In the genomic region with DNA sequence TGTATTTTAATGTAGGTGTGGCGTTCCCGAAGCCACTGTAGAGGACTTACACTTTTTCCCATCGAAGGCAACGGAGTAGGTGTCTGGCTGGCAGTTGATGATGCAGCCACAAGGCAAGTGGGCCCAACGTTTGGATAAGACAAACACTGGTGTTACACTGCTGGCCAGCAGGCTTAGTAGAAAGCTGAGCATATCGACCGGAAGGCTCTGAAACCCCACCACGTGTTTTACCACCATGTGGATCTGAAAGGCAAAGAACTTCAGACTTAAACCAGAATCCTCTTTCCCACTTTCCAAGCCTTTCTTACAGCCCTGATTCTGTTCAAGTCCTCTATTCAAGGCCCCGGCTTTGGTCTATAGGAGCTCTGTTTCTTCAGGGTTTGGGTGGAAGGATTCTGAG, we compare ENCODE assay signal across 21 mouse cellular contexts. TPM values are rescaled to one million over a fixed set of nuclear protein-coding genes. Genes with fewer than 3 reads are reported as not detected.
DNase-seq lines count a peak whose midpoint lies in the region; ATAC-seq and TF ChIP-seq lines count a peak whose summit lies in the region.
"Had no signal": no experiment of that assay in that cellular context is flagged by ENCODE, and none has a peak within 500 bp of the region (broad histone marks: within the 10 kb centered on the region; RNA-seq: fewer than 3 reads in every experiment).

No protein-coding gene starts in this region.

- TF ChIP-seq POLR2A in myocyte (IDR thresholded peaks at IDR 0.05; ENCODE audit: insufficient read length, low read depth), result no peak

- peaks cover 5% of the 10 kb centered on the region for H3K79me2 ChIP-seq in myocyte (ENCODE audit: control insufficient read depth, insufficient read depth)

- no peak overlapping the region for H3ac ChIP-seq in myocyte (ENCODE audit: control insufficient read depth, insufficient read length)

- peaks cover 12% of the 10 kb centered on the region; the same call in 1 of the 2 replicates for H3K4me1 ChIP-seq in forebrain, embryonic 13.5 days
- peaks cover 15% of the 10 kb centered on the region for H3K4me1 ChIP-seq in forebrain, embryonic 10.5 days
- H3K4me1 ChIP-seq in midbrain, embryonic 12.5 days, result no peaks in the 10 kb centered on the region
- H3K4me1 ChIP-seq in midbrain, embryonic 10.5 days, result peaks cover 14% of the 10 kb centered on the region
- H3K4me1 ChIP-seq in forebrain, embryonic 15.5 days, result peaks cover 11% of the 10 kb centered on the region
- H3K4me1 ChIP-seq: liver, embryonic 12.5 days had no signal

- 71% methylated on average over 9 of the region's 9 CpGs for WGBS in forebrain, embryonic 13.5 days
- WGBS in forebrain, embryonic 10.5 days, result 78% methylated on average over 9 of the region's 9 CpGs
- WGBS in midbrain, embryonic 12.5 days, result 76% methylated on average over 9 of the region's 9 CpGs
- 78% methylated on average over 9 of the region's 9 CpGs for WGBS in midbrain, embryonic 10.5 days
- 74% methylated on average over 9 of the region's 9 CpGs for WGBS in forebrain, embryonic 15.5 days

- H3K9me3 ChIP-seq in forebrain, embryonic 13.5 days (replicated peaks), result no peaks in the 10 kb centered on the region
- H3K9me3 ChIP-seq in forebrain, embryonic 10.5 days, result no peaks in the 10 kb centered on the region
- H3K9me3 ChIP-seq in midbrain, embryonic 12.5 days, result no peaks in the 10 kb centered on the region
- no peaks in the 10 kb centered on the region for H3K9me3 ChIP-seq in midbrain, embryonic 10.5 days (replicated peaks)
- H3K9me3 ChIP-seq in forebrain, embryonic 15.5 days, result no peaks in the 10 kb centered on the region
- H3K9me3 ChIP-seq: heart, embryonic 10.5 days; liver, embryonic 12.5 days had no signal

- DNase-seq in forebrain, embryonic 10.5 days (ENCODE audit: extremely low spot score, low spot score), result no peak
- DNase-seq in midbrain, embryonic 10.5 days (ENCODE audit: low spot score), result no peak
- no peak for DNase-seq in cerebellum, postnatal 25 days
- DNase-seq: adrenal gland, adult 8-10 months; cerebellum, adult 18-20 months; heart, postnatal 14 days; kidney, postnatal 25 days; lung, embryonic 14.5 days; thymus, postnatal 4 days had no signal

- no peak for ATAC-seq in forebrain, embryonic 13.5 days
- no peak for ATAC-seq in midbrain, embryonic 12.5 days (ENCODE audit: low FRiP score, low read depth)
- no peak for ATAC-seq in forebrain, embryonic 15.5 days (replicated peaks)
- no peak for ATAC-seq in CD4-positive, CD25-positive, alpha-beta regulatory T cell, adult 4 months
- ATAC-seq: intestine, embryonic 16.5 days; liver, embryonic 12.5 days had no signal

- H3K9ac ChIP-seq in forebrain, embryonic 13.5 days, result no peak overlapping the region
- no peak overlapping the region for H3K9ac ChIP-seq in midbrain, embryonic 12.5 days (replicated peaks)
- H3K9ac ChIP-seq in forebrain, embryonic 15.5 days (replicated peaks), result no peak overlapping the region
- H3K9ac ChIP-seq: liver, embryonic 12.5 days; lung, embryonic 14.5 days had no signal

- peaks cover 14% of the 10 kb centered on the region; the same call in 1 of the 2 replicates for H3K27me3 ChIP-seq in forebrain, embryonic 13.5 days
- H3K27me3 ChIP-seq in forebrain, embryonic 10.5 days (ENCODE audit: poor library complexity, severe bottlenecking), result peaks cover 34% of the 10 kb centered on the region
- H3K27me3 ChIP-seq in midbrain, embryonic 12.5 days, result peaks cover 22% of the 10 kb centered on the region
- H3K27me3 ChIP-seq in midbrain, embryonic 10.5 days (ENCODE audit: low read depth, poor library complexity, severe bottlenecking), result peaks cover 34% of the 10 kb centered on the region
- 0 out of 2 replicates have a peak, but pooled peaks cover 3% of the 10 kb centered on the region for H3K27me3 ChIP-seq in forebrain, embryonic 15.5 days
- no peaks in the 10 kb centered on the region for H3K27me3 ChIP-seq in myocyte (ENCODE audit: control insufficient read depth, insufficient read depth, insufficient read length)

- H3K36me3 ChIP-seq in forebrain, embryonic 13.5 days (ENCODE audit: poor library complexity, severe bottlenecking), result no peaks in the 10 kb centered on the region
- no peaks in the 10 kb centered on the region for H3K36me3 ChIP-seq in forebrain, embryonic 10.5 days (replicated peaks)
- H3K36me3 ChIP-seq in midbrain, embryonic 12.5 days, result no peaks in the 10 kb centered on the region
- H3K36me3 ChIP-seq in midbrain, embryonic 10.5 days, result no peaks in the 10 kb centered on the region
- no peaks in the 10 kb centered on the region for H3K36me3 ChIP-seq in forebrain, embryonic 15.5 days
- no peaks in the 10 kb centered on the region for H3K36me3 ChIP-seq in myocyte (ENCODE audit: control insufficient read depth, insufficient read depth)
- H3K36me3 ChIP-seq: heart, embryonic 10.5 days; liver, embryonic 12.5 days had no signal

- peak overlapping the region; percentile 93 for H3K4me2 ChIP-seq in forebrain, embryonic 13.5 days
- H3K4me2 ChIP-seq in midbrain, embryonic 12.5 days (replicated peaks), result peak overlapping the region; percentile 84; the same call in 1 of the 2 replicates
- H3K4me2 ChIP-seq in forebrain, embryonic 15.5 days (replicated peaks), result peak overlapping the region; percentile 92
- H3K4me2 ChIP-seq in myocyte (ENCODE audit: low read depth), result peak overlapping the region; percentile 69
- H3K4me2 ChIP-seq: liver, embryonic 12.5 days had no signal

- no peak overlapping the region for H3K27ac ChIP-seq in forebrain, embryonic 13.5 days
- no peak overlapping the region for H3K27ac ChIP-seq in forebrain, embryonic 10.5 days
- H3K27ac ChIP-seq in midbrain, embryonic 12.5 days (replicated peaks), result no peak overlapping the region
- no peak overlapping the region for H3K27ac ChIP-seq in midbrain, embryonic 10.5 days (replicated peaks)
- no peak overlapping the region for H3K27ac ChIP-seq in forebrain, embryonic 15.5 days (replicated peaks)
- H3K27ac ChIP-seq: heart, embryonic 10.5 days; left cerebral cortex, adult 2 months; liver, embryonic 12.5 days; macrophage had no signal

- peak overlapping the region; percentile 55; the same call in 1 of the 2 replicates for H3K4me3 ChIP-seq in forebrain, embryonic 13.5 days
- H3K4me3 ChIP-seq in forebrain, embryonic 10.5 days, result no peak overlapping the region
- no peak overlapping the region for H3K4me3 ChIP-seq in midbrain, embryonic 12.5 days
- no peak overlapping the region for H3K4me3 ChIP-seq in midbrain, embryonic 10.5 days
- peak overlapping the region; percentile 62 for H3K4me3 ChIP-seq in forebrain, embryonic 15.5 days
- H3K4me3 ChIP-seq in myocyte, result peak overlapping the region; percentile 38
- H3K4me3 ChIP-seq: liver, embryonic 12.5 days had no signal

TF ChIP-seq in myocyte, 11 proteins besides CTCF, POLR2A, EP300 and RAD21:
- TF ChIP-seq E2F4 (IDR thresholded peaks at IDR 0.05; ENCODE audit: insufficient read depth), result no peak
- no peak for TF ChIP-seq CEBPB (IDR thresholded peaks at IDR 0.05; ENCODE audit: insufficient read depth, poor library complexity, severe bottlenecking)
- TF ChIP-seq POLR2AphosphoS2 (IDR thresholded peaks at IDR 0.05; ENCODE audit: insufficient read length, low read depth), result no peak
- TF ChIP-seq TCF12 (IDR thresholded peaks at IDR 0.05; ENCODE audit: insufficient read depth, poor library complexity, severe bottlenecking), result no peak
- no peak for TF ChIP-seq MYOG (IDR thresholded peaks at IDR 0.05; ENCODE audit: control insufficient read depth in 1 of 3, insufficient read depth in 1 of 3, insufficient read length in 2 of 3, low read depth in 2 of 3)
- TF ChIP-seq SRF (IDR thresholded peaks at IDR 0.05; ENCODE audit: control insufficient read depth, insufficient read length, low read depth), result no peak
- no peak for TF ChIP-seq REST (IDR thresholded peaks at IDR 0.05; ENCODE audit: insufficient read depth, insufficient read length)
- TF ChIP-seq USF1 (IDR thresholded peaks at IDR 0.05; ENCODE audit: low read depth), result peak; percentile 31

RNA-seq across cellular contexts. Expression of gene Gpr149, which starts 2.5 kb away (rescaled TPM):
- 2.3 and 3.4 TPM in 2 replicates for polyA plus RNA-seq in forebrain, embryonic 13.5 days (2015; fragmentation: Nextera tagmentation; extraction: Ambion mirVana)
- polyA plus RNA-seq in forebrain, embryonic 10.5 days (2016; fragmentation: Nextera tagmentation; extraction: Ambion mirVana), result 0.05 and 0.07 TPM in 2 replicates
- 0.46 and 0.50 TPM in 2 replicates for polyA plus RNA-seq in midbrain, embryonic 12.5 days (2016; fragmentation: Nextera tagmentation; extraction: Ambion mirVana)
- polyA plus RNA-seq in midbrain, embryonic 10.5 days (2016; fragmentation: Nextera tagmentation; extraction: Ambion mirVana), result 0.11 and 0.16 TPM in 2 replicates
- 2.8 and 3.4 TPM in 2 replicates for polyA plus RNA-seq in forebrain, embryonic 15.5 days (2015; fragmentation: Nextera tagmentation; extraction: Ambion mirVana)
- polyA plus RNA-seq in myocyte (2012; fragmentation: generic; extraction: Trizol), result 1.9 TPM
- polyA plus RNA-seq in CD4-positive, CD25-positive, alpha-beta regulatory T cell, adult 4 months (2017; shearing (Covaris generic)), result not detected
- polyA plus RNA-seq: heart, embryonic 10.5 days; limb, embryonic 11.5 days; liver, embryonic 12.5 days; lung, embryonic 14.5 days; macrophage; testis, adult 2 months had no signal

Comparison
In these comparisons a context has a peak if more than half of its experiments do, and no peak if none do; other contexts are left out.
1. H3K4me3 ChIP-seq: peak in forebrain, embryonic 13.5 days (single experiment), forebrain, embryonic 15.5 days (single experiment) and myocyte (single experiment); none in forebrain, embryonic 10.5 days (single experiment), midbrain, embryonic 12.5 days (single experiment) and midbrain, embryonic 10.5 days (single experiment).
2. Peak in every context shown above with its lines, with median percentiles within 50 percentile points of each other: H3K4me2 ChIP-seq.